Mouse (Mus musculus) c-Kit-positive CD71-positive TER-119-positive erythroid progenitor cells, embryonic 14.5 days (primary cell): ENCODE data around the gene Pde4d.
A peak's percentile ranks its signal among the peaks of the same experiment; 100 is the strongest.

Experiments
- DNase-seq: peaks from one replicate; pipeline ENCODE4 v3.0.0-alpha.2; 2013; ENCODE audit warnings: low spot score

The Pde4d gene

GRCm38 (mm10) chr13:109576725-109577124 lies 1127.0 kb downstream of the Pde4d start:
- DNase-seq, result no peak

GRCm38 (mm10) chr13:109577454-109577853 lies 1127.7 kb downstream of the Pde4d start:
- no peak for DNase-seq

- DNase-seq, result no peak
Measured at GRCm38 (mm10) chr13:109577901-109578300, 1128.2 kb downstream of the Pde4d start.

- no peak for DNase-seq
Measured at GRCm38 (mm10) chr13:109581284-109582070, 1131.7 kb downstream of the Pde4d start.

GRCm38 (mm10) chr13:109590048-109590447 lies 1140.3 kb downstream of the Pde4d start:
- no peak for DNase-seq

- DNase-seq, result no peak
Measured at GRCm38 (mm10) chr13:109592192-109592797, 1142.5 kb downstream of the Pde4d start.

GRCm38 (mm10) chr13:109599711-109600110 lies 1150.0 kb downstream of the Pde4d start:
- DNase-seq, result no peak

GRCm38 (mm10) chr13:109604017-109604416 lies 1154.3 kb downstream of the Pde4d start:
- no peak for DNase-seq

GRCm38 (mm10) chr13:109605140-109605539 lies 1155.4 kb downstream of the Pde4d start:
- DNase-seq, result no peak

- no peak for DNase-seq
Measured at GRCm38 (mm10) chr13:109609106-109609804, 1159.5 kb downstream of the Pde4d start.

- DNase-seq, result peak; percentile 47
Measured at GRCm38 (mm10) chr13:109609805-109610187, 1160.0 kb downstream of the Pde4d start.

GRCm38 (mm10) chr13:109610772-109611171 lies 1161.0 kb downstream of the Pde4d start:
- DNase-seq, result no peak

- no peak for DNase-seq
Measured at GRCm38 (mm10) chr13:109615213-109615784, 1165.6 kb downstream of the Pde4d start.

- DNase-seq, result peak; percentile 51
Measured at GRCm38 (mm10) chr13:109615785-109616281, 1166.1 kb downstream of the Pde4d start.

- DNase-seq, result no peak
Measured at GRCm38 (mm10) chr13:109619158-109619657, 1169.5 kb downstream of the Pde4d start.

GRCm38 (mm10) chr13:109622207-109622606 lies 1172.5 kb downstream of the Pde4d start:
- DNase-seq, result no peak

- DNase-seq, result no peak
Measured at GRCm38 (mm10) chr13:109623201-109623600, 1173.5 kb downstream of the Pde4d start.

- DNase-seq, result no peak
Measured at GRCm38 (mm10) chr13:109624772-109625349, 1175.1 kb downstream of the Pde4d start.

GRCm38 (mm10) chr13:109625466-109626129 lies 1175.8 kb downstream of the Pde4d start:
- no peak for DNase-seq

- DNase-seq, result no peak
Measured at GRCm38 (mm10) chr13:109627265-109627664, 1177.5 kb downstream of the Pde4d start.

GRCm38 (mm10) chr13:109628606-109629005 lies 1178.9 kb downstream of the Pde4d start:
- no peak for DNase-seq
